Comparison of ENCODE assay signal across 15 mouse cellular contexts in genomic region chr11:76146187-76147010, GRCm38 (mm10). TPM values are rescaled to one million over a fixed set of nuclear protein-coding genes. Genes with fewer than 3 reads are reported as not detected.
A peak's percentile ranks its signal among the peaks of the same experiment; 100 is the strongest.
DNase-seq lines count a peak whose midpoint lies in the region; ATAC-seq and TF ChIP-seq lines count a peak whose summit lies in the region.
"Had no signal": no experiment of that assay in that cellular context is flagged by ENCODE, and none has a peak within 500 bp of the region (broad histone marks: within the 10 kb centered on the region; RNA-seq: fewer than 3 reads in every experiment).

No protein-coding gene starts in this region.

- no peak overlapping the region for H3K4me2 ChIP-seq in lung, embryonic 14.5 days
- H3K4me2 ChIP-seq in stomach, postnatal 0 days (replicated peaks; ENCODE audit: low read depth): no peak overlapping the region
- H3K4me2 ChIP-seq: forebrain, embryonic 12.5 days; liver, embryonic 15.5 days had no signal

- DNase-seq in cerebellum, adult 2 months: peak; percentile 44 to 50
- no peak for DNase-seq in cerebellum, postnatal 10 days
- DNase-seq in lung, embryonic 14.5 days: peak; percentile 4
- no peak for DNase-seq in lung, postnatal 14 days
- peak; percentile 65 for DNase-seq in gonadal fat pad, adult 2 months (ENCODE audit: low read depth)
- peak; percentile 33 for DNase-seq in stomach, postnatal 0 days (ENCODE audit: low spot score)
- no peak for DNase-seq in testis, postnatal 10 days (ENCODE audit: low spot score)
- DNase-seq: layer of hippocampus, postnatal 36 days; midbrain, embryonic 14.5 days; right cerebral cortex, adult 18-20 months had no signal

- no peak overlapping the region for H3K27ac ChIP-seq in cerebellum, adult 2 months (ENCODE audit: insufficient read depth, low read length)
- no peak overlapping the region; the same call in 1 of the 2 replicates for H3K27ac ChIP-seq in lung, embryonic 14.5 days (ENCODE audit: low read depth)
- peak overlapping the region; percentile 61 for H3K27ac ChIP-seq in stomach, postnatal 0 days (replicated peaks)
- H3K27ac ChIP-seq: forebrain, embryonic 12.5 days; hindbrain, embryonic 10.5 days; liver, embryonic 15.5 days had no signal

- no peak for TF ChIP-seq EP300 in stomach, postnatal 0 days (optimal IDR thresholded peaks at IDR 0.05)

- no peak for TF ChIP-seq POLR2A in cerebellum, adult 2 months (IDR thresholded peaks at IDR 0.05; ENCODE audit: borderline replicate concordance, insufficient read depth, low read length)

- H3K4me3 ChIP-seq in cerebellum, adult 2 months (replicated peaks; ENCODE audit: insufficient read depth, low read depth, low read length): no peak overlapping the region
- no peak overlapping the region for H3K4me3 ChIP-seq in lung, embryonic 14.5 days (ENCODE audit: low read depth, low read length)
- H3K4me3 ChIP-seq in stomach, postnatal 0 days (ENCODE audit: low read depth, low read length): no peak overlapping the region
- H3K4me3 ChIP-seq: forebrain, embryonic 12.5 days; hindbrain, embryonic 10.5 days; liver, embryonic 15.5 days had no signal

- H3K9ac ChIP-seq in lung, embryonic 14.5 days: no peak overlapping the region
- no peak overlapping the region for H3K9ac ChIP-seq in stomach, postnatal 0 days (ENCODE audit: low read length)
- H3K9ac ChIP-seq: forebrain, embryonic 12.5 days; liver, embryonic 15.5 days had no signal

- no peak for ATAC-seq in lung, embryonic 14.5 days (ENCODE audit: insufficient read depth)
- ATAC-seq in stomach, postnatal 0 days (ENCODE audit: low FRiP score, low TSS enrichment): no peak
- no peak for ATAC-seq in erythroblast, adult 5-6 weeks (replicated peaks; ENCODE audit: low FRiP score, poor library complexity, severe bottlenecking)
- ATAC-seq: inflammation-experienced regulatory T-cells, adult 6 months had no signal

- WGBS in cerebellum, adult 2 months: 32% methylated on average over 8 of the region's 8 CpGs
- 74% methylated on average over 8 of the region's 8 CpGs for WGBS in lung, embryonic 14.5 days
- WGBS in stomach, postnatal 0 days: 56% methylated on average over 8 of the region's 8 CpGs

- no peaks in the 10 kb centered on the region for H3K9me3 ChIP-seq in lung, embryonic 14.5 days (ENCODE audit: low read depth, low read length)
- no peaks in the 10 kb centered on the region for H3K9me3 ChIP-seq in stomach, postnatal 0 days (ENCODE audit: control insufficient read depth, low read length)
- H3K9me3 ChIP-seq: forebrain, embryonic 12.5 days; hindbrain, embryonic 10.5 days; liver, embryonic 15.5 days had no signal

- peaks cover 13% of the 10 kb centered on the region for H3K4me1 ChIP-seq in cerebellum, adult 2 months (ENCODE audit: control insufficient read depth, insufficient read depth, low read length)
- H3K4me1 ChIP-seq in lung, embryonic 14.5 days (ENCODE audit: insufficient read depth): peaks cover 8% of the 10 kb centered on the region; the same call in 1 of the 2 replicates
- H3K4me1 ChIP-seq in stomach, postnatal 0 days (replicated peaks; ENCODE audit: control insufficient read depth, insufficient read depth): peaks cover 11% of the 10 kb centered on the region
- H3K4me1 ChIP-seq: liver, embryonic 15.5 days had no signal

- H3K36me3 ChIP-seq in lung, embryonic 14.5 days (ENCODE audit: insufficient read depth): no peaks in the 10 kb centered on the region
- H3K36me3 ChIP-seq in stomach, postnatal 0 days (ENCODE audit: control insufficient read depth, insufficient read depth, low read length): 0 out of 2 replicates have a peak, but pooled peaks cover 2% of the 10 kb centered on the region
- H3K36me3 ChIP-seq: liver, embryonic 15.5 days had no signal

- no peak for TF ChIP-seq CTCF in cerebellum, adult 2 months (IDR thresholded peaks at IDR 0.05; ENCODE audit: borderline replicate concordance, insufficient read depth, low read depth, low read length)
- no peak for TF ChIP-seq CTCF in lung, embryonic 14.5 days (IDR thresholded peaks at IDR 0.05; ENCODE audit: low read depth)
- no peak for TF ChIP-seq CTCF in stomach, postnatal 0 days (IDR thresholded peaks at IDR 0.05; ENCODE audit: low read depth)

- no peaks in the 10 kb centered on the region for H3K27me3 ChIP-seq in cerebellum, adult 2 months (ENCODE audit: control insufficient read depth, insufficient read depth, low read length)
- H3K27me3 ChIP-seq in lung, embryonic 14.5 days (ENCODE audit: insufficient read depth, low read length): no peaks in the 10 kb centered on the region
- H3K27me3 ChIP-seq in stomach, postnatal 0 days (ENCODE audit: control insufficient read depth, insufficient read depth, low read length): no peaks in the 10 kb centered on the region
- H3K27me3 ChIP-seq: forebrain, embryonic 12.5 days; liver, embryonic 15.5 days had no signal

RNA-seq across cellular contexts. Expression of gene Vps53, which starts 33.0 kb away (rescaled TPM):
- 64.3 and 70.8 TPM in 2 replicates for polyA plus RNA-seq in cerebellum, adult 2 months (2012; rRNA removed)
- polyA plus RNA-seq in lung, embryonic 14.5 days (2014; fragmentation: Nextera tagmentation; extraction: Ambion mirVana): 34.5 and 35.6 TPM in 2 replicates
- 30.1 and 35.1 TPM in 2 replicates for polyA plus RNA-seq in gonadal fat pad, adult 2 months (2012; rRNA removed)
- polyA plus RNA-seq in stomach, postnatal 0 days (2015; fragmentation: Nextera tagmentation; extraction: Ambion mirVana): 42.9 and 43.8 TPM in 2 replicates
- 9.4 and 14.6 TPM in 2 replicates for total RNA-seq in erythroblast, adult 5-6 weeks (2015; ENCODE audit: low replicate concordance)
- total RNA-seq in erythroblast, adult 5-6 weeks (2017; ENCODE audit: low replicate concordance): 13.0 and 13.1 TPM in 2 replicates

RNA-seq across cellular contexts. Expression of gene Fam57a, which starts 33.1 kb away (rescaled TPM):
- 25.7 and 29.2 TPM in 2 replicates for polyA plus RNA-seq in cerebellum, adult 2 months (2012; rRNA removed)
- polyA plus RNA-seq in lung, embryonic 14.5 days (2014; fragmentation: Nextera tagmentation; extraction: Ambion mirVana): 38.3 and 39.8 TPM in 2 replicates
- polyA plus RNA-seq in gonadal fat pad, adult 2 months (2012; rRNA removed): 5.8 and 9.2 TPM in 2 replicates
- 328 and 372 TPM in 2 replicates for polyA plus RNA-seq in stomach, postnatal 0 days (2015; fragmentation: Nextera tagmentation; extraction: Ambion mirVana)
- total RNA-seq in erythroblast, adult 5-6 weeks (2015; ENCODE audit: low replicate concordance): 1.5 and 3.6 TPM in 2 replicates
- total RNA-seq in erythroblast, adult 5-6 weeks (2017; ENCODE audit: low replicate concordance): 0.17 and 3.5 TPM in 2 replicates

Comparison
In these comparisons a context has a peak if more than half of its experiments do, and no peak if none do; other contexts are left out.
1. DNase-seq: peak in cerebellum, adult 2 months (2 of 2), lung, embryonic 14.5 days (single experiment), gonadal fat pad, adult 2 months (single experiment) and stomach, postnatal 0 days (single experiment); none in cerebellum, postnatal 10 days (0 of 2), lung, postnatal 14 days (single experiment) and testis, postnatal 10 days (single experiment).